Mouse (Mus musculus): ENCODE data around the gene Cyb561d2. TPM values are rescaled to one million over a fixed set of nuclear protein-coding genes. Genes with fewer than 3 reads are reported as not detected.
"Not testable (repeated sequence)": the region's sequence is repeated elsewhere in the genome, so short reads cannot be mapped to it uniquely, and the experiment has no call there.

Gene Cyb561d2
- polyA plus RNA-seq, 1 experiment from 2014 or later = 53.9 TPM

- no peaks in the 10 kb centered on the region for H3K9me3 ChIP-seq (replicated peaks)
- H3K4me3 ChIP-seq (replicated peaks) = peak overlapping the region; percentile 85
- H3K4me2 ChIP-seq = peak overlapping the region; percentile 69
- WGBS = under 1% methylated on average over 23 of the region's 23 CpGs
- H3K27ac ChIP-seq (replicated peaks) = peak overlapping the region; percentile 91
- H3K36me3 ChIP-seq = peaks cover 42% of the 10 kb centered on the region
- no peaks in the 10 kb centered on the region for H3K27me3 ChIP-seq (replicated peaks)
- H3K4me1 ChIP-seq = peaks cover 54% of the 10 kb centered on the region
- peak overlapping the region; percentile 86 for H3K9ac ChIP-seq (replicated peaks)
- peak; percentile 26 for ATAC-seq (ENCODE audit: low FRiP score)
Observed at GRCm38 (mm10) chr9:107569270-107569669, 27.3 kb upstream of the Cyb561d2 start.

- Histone ChIP-seq H3K27me3 (replicated peaks) (no peaks in the 10 kb centered on the region), H3K4me3 (replicated peaks) (peak overlapping the region; percentile 85), H3K9ac (replicated peaks) (peak overlapping the region; percentile 86), H3K27ac (replicated peaks) (peak overlapping the region; percentile 91), H3K4me1 (peaks cover 61% of the 10 kb centered on the region), H3K9me3 (replicated peaks) (no peaks in the 10 kb centered on the region), H3K4me2 (peak overlapping the region; percentile 69), H3K36me3 (peaks cover 39% of the 10 kb centered on the region)
- WGBS = under 1% methylated on average over 41 of the region's 41 CpGs
- peak; percentile 89 for ATAC-seq (ENCODE audit: low FRiP score)
Observed at GRCm38 (mm10) chr9:107568331-107569261, 26.6 kb upstream of the Cyb561d2 start.

GRCm38 (mm10) chr9:107567702-107568319 is 25.8 kb upstream of the Cyb561d2 start, which contains the start of gene Hyal2:
Gene Hyal2 (plus strand): TSS chr9:107567945.
- ATAC-seq (ENCODE audit: low FRiP score) = no peak
- Histone ChIP-seq H3K27ac (replicated peaks) (peak within 1 kb of the TSS; percentile 91), H3K27me3 (replicated peaks) (no peaks in the 10 kb centered on the region), H3K4me2 (peak within 1 kb of the TSS; percentile 69), H3K4me3 (replicated peaks) (peak within 1 kb of the TSS; percentile 85), H3K9me3 (replicated peaks) (no peaks in the 10 kb centered on the region), H3K9ac (replicated peaks) (peak within 1 kb of the TSS; percentile 86), H3K36me3 (peaks cover 33% of the 10 kb centered on the region), H3K4me1 (peaks cover 65% of the 10 kb centered on the region)
- 9% methylated on average over 18 of the region's 18 CpGs for WGBS

- peaks cover 66% of the 10 kb centered on the region for H3K4me1 ChIP-seq
- H3K9me3 ChIP-seq (replicated peaks) = no peaks in the 10 kb centered on the region
- H3K36me3 ChIP-seq = peaks cover 28% of the 10 kb centered on the region
- 81% methylated on average over 3 of the region's 3 CpGs for WGBS
- peak overlapping the region; percentile 91; the same call in 1 of the 2 replicates for H3K27ac ChIP-seq (replicated peaks)
- ATAC-seq (ENCODE audit: low FRiP score) = no peak
- peak overlapping the region; percentile 69; the same call in 1 of the 2 replicates for H3K4me2 ChIP-seq
- no peak overlapping the region for H3K4me3 ChIP-seq (replicated peaks)
- H3K27me3 ChIP-seq (replicated peaks) = no peaks in the 10 kb centered on the region
- H3K9ac ChIP-seq (replicated peaks) = no peak overlapping the region
Observed at GRCm38 (mm10) chr9:107566855-107567254, 24.9 kb upstream of the Cyb561d2 start.

- no peak for ATAC-seq (ENCODE audit: low FRiP score)
- Histone ChIP-seq H3K9me3 (replicated peaks) (no peaks in the 10 kb centered on the region), H3K4me3 (replicated peaks) (no peak overlapping the region), H3K36me3 (peaks cover 30% of the 10 kb centered on the region), H3K27me3 (replicated peaks) (no peaks in the 10 kb centered on the region), H3K9ac (replicated peaks) (no peak overlapping the region), H3K27ac (replicated peaks) (0 out of 2 replicates have a peak overlapping the region, but pooled peaks have one; percentile 38), H3K4me1 (peaks cover 59% of the 10 kb centered on the region), H3K4me2 (peak overlapping the region; percentile 7; the same call in 1 of the 2 replicates)
- WGBS = 62% methylated on average over 15 of the region's 15 CpGs
Observed at GRCm38 (mm10) chr9:107566041-107566709, 24.2 kb upstream of the Cyb561d2 start.

GRCm38 (mm10) chr9:107565556-107565955 is 23.6 kb upstream of the Cyb561d2 start:
- not testable (repeated sequence) for H3K4me3 ChIP-seq (replicated peaks); H3K27me3 ChIP-seq (replicated peaks); H3K9me3 ChIP-seq (replicated peaks); ATAC-seq (ENCODE audit: low FRiP score); H3K9ac ChIP-seq (replicated peaks); H3K27ac ChIP-seq (replicated peaks)
- peaks cover 33% of the 10 kb centered on the region for H3K36me3 ChIP-seq
- WGBS = 58% methylated on average over 5 of the region's 5 CpGs
- H3K4me2 ChIP-seq = peak overlapping the region; percentile 5; the same call in 1 of the 2 replicates
- H3K4me1 ChIP-seq = peaks cover 53% of the 10 kb centered on the region

- Histone ChIP-seq H3K9ac (replicated peaks) (peak within 1 kb of the TSS; percentile 95), H3K36me3 (peaks cover 57% of the 10 kb centered on the region)
Observed at GRCm38 (mm10) chr9:107563029-107563581, 21.1 kb upstream of the Cyb561d2 start, which contains the start of gene Tusc2. Gene Tusc2 (plus strand): TSS chr9:107563255.

GRCm38 (mm10) chr9:107556346-107556745 is 14.4 kb upstream of the Cyb561d2 start:
- H3K36me3 ChIP-seq = peaks cover 43% of the 10 kb centered on the region
- H3K4me3 ChIP-seq (replicated peaks) = peak overlapping the region; percentile 82; the same call in 1 of the 2 replicates
- H3K27me3 ChIP-seq (replicated peaks) = peaks cover 18% of the 10 kb centered on the region
- no peak overlapping the region for H3K9ac ChIP-seq (replicated peaks)
- no peaks in the 10 kb centered on the region for H3K9me3 ChIP-seq (replicated peaks)
- ATAC-seq (ENCODE audit: low FRiP score) = no peak
- 76% methylated on average over 3 of the region's 3 CpGs for WGBS
- H3K27ac ChIP-seq (replicated peaks) = no peak overlapping the region
- peak overlapping the region; percentile 89 for H3K4me2 ChIP-seq
- peaks cover 50% of the 10 kb centered on the region for H3K4me1 ChIP-seq

More at GRCm38 (mm10) chr9:107563029-107563581, 21.1 kb upstream of the Cyb561d2 start, which contains the start of gene Tusc2:
- H3K4me1 ChIP-seq = peaks cover 39% of the 10 kb centered on the region
- H3K4me2 ChIP-seq = peak within 1 kb of the TSS; percentile 78
- ATAC-seq (ENCODE audit: low FRiP score) = peak; percentile 93
- H3K4me3 ChIP-seq (replicated peaks) = peak within 1 kb of the TSS; percentile 69
- H3K27me3 ChIP-seq (replicated peaks) = no peaks in the 10 kb centered on the region
- no peaks in the 10 kb centered on the region for H3K9me3 ChIP-seq (replicated peaks)
- WGBS = under 1% methylated on average over 45 of the region's 46 CpGs
- H3K27ac ChIP-seq (replicated peaks) = peak within 1 kb of the TSS; percentile 73

- Histone ChIP-seq H3K27ac (replicated peaks) (peak overlapping the region; percentile 92; the same call in 1 of the 2 replicates), H3K4me1 (peaks cover 56% of the 10 kb centered on the region), H3K9me3 (replicated peaks) (no peaks in the 10 kb centered on the region), H3K4me2 (peak overlapping the region; percentile 89), H3K27me3 (replicated peaks) (peaks cover 24% of the 10 kb centered on the region), H3K36me3 (peaks cover 37% of the 10 kb centered on the region), H3K4me3 (replicated peaks) (peak overlapping the region; percentile 82), H3K9ac (replicated peaks) (peak overlapping the region; percentile 84)
- WGBS = 54% methylated on average over 2 of the region's 2 CpGs
- no peak for ATAC-seq (ENCODE audit: low FRiP score)
Observed at GRCm38 (mm10) chr9:107555701-107556100, 13.7 kb upstream of the Cyb561d2 start.

GRCm38 (mm10) chr9:107555031-107555457 is 13.1 kb upstream of the Cyb561d2 start:
- Histone ChIP-seq H3K9ac (replicated peaks) (peak overlapping the region; percentile 84), H3K27ac (replicated peaks) (peak overlapping the region; percentile 92), H3K4me3 (replicated peaks) (peak overlapping the region; percentile 82), H3K27me3 (replicated peaks) (peaks cover 31% of the 10 kb centered on the region), H3K36me3 (peaks cover 30% of the 10 kb centered on the region), H3K4me2 (peak overlapping the region; percentile 89), H3K9me3 (replicated peaks) (no peaks in the 10 kb centered on the region), H3K4me1 (peaks cover 58% of the 10 kb centered on the region)
- 0% methylated on average over 23 of the region's 23 CpGs for WGBS
- ATAC-seq (ENCODE audit: low FRiP score) = peak; percentile 16; the same call in 1 of the 2 replicates
